Mouse (Mus musculus): ENCODE data around the gene Nemf. TPM values are rescaled to one million over a fixed set of nuclear protein-coding genes. Genes with fewer than 3 reads are reported as not detected.

Nemf gene
- polyA plus RNA-seq, 1 experiment from 2014 or later: 56.4 TPM

- Histone ChIP-seq H3K27ac (replicated peaks) (no peak overlapping the region), H3K4me1 (peaks cover 31% of the 10 kb centered on the region), H3K36me3 (peaks cover 47% of the 10 kb centered on the region), H3K9me3 (no peaks in the 10 kb centered on the region), H3K4me2 (peak overlapping the region; percentile 77; the same call in 1 of the 2 replicates), H3K27me3 (replicated peaks) (no peaks in the 10 kb centered on the region), H3K9ac (no peak overlapping the region; the same call in 1 of the 2 replicates), H3K4me3 (no peak overlapping the region)
- no peak for ATAC-seq (ENCODE audit: extremely low read depth, insufficient number of reproducible peaks, low FRiP score, low TSS enrichment)
- 85% methylated on average over 3 of the region's 3 CpGs for WGBS
Measured at GRCm38 (mm10) chr12:69299831-69300230, 57.1 kb downstream of the Nemf start.

GRCm38 (mm10) chr12:69299231-69299630, 57.7 kb downstream of the Nemf start:
- peak overlapping the region; percentile 84 for H3K4me3 ChIP-seq
- H3K4me2 ChIP-seq: peak overlapping the region; percentile 77
- peak; percentile 48; the same call in 1 of the 2 replicates for ATAC-seq (ENCODE audit: extremely low read depth, insufficient number of reproducible peaks, low FRiP score, low TSS enrichment)
- H3K9me3 ChIP-seq: no peaks in the 10 kb centered on the region
- no peaks in the 10 kb centered on the region for H3K27me3 ChIP-seq (replicated peaks)
- peak overlapping the region; percentile 58 for H3K9ac ChIP-seq
- H3K36me3 ChIP-seq: peaks cover 42% of the 10 kb centered on the region
- peaks cover 31% of the 10 kb centered on the region for H3K4me1 ChIP-seq
- peak overlapping the region; percentile 13; the same call in 1 of the 2 replicates for H3K27ac ChIP-seq (replicated peaks)
- WGBS: 49% methylated on average over 12 of the region's 12 CpGs

- Histone ChIP-seq H3K27me3 (replicated peaks) (no peaks in the 10 kb centered on the region), H3K4me2 (peak overlapping the region; percentile 77), H3K36me3 (peaks cover 33% of the 10 kb centered on the region), H3K4me1 (peaks cover 31% of the 10 kb centered on the region), H3K9me3 (no peaks in the 10 kb centered on the region), H3K4me3 (peak overlapping the region; percentile 84), H3K27ac (replicated peaks) (no peak overlapping the region), H3K9ac (no peak overlapping the region)
- WGBS: 81% methylated on average over 4 of the region's 4 CpGs
- ATAC-seq (ENCODE audit: extremely low read depth, insufficient number of reproducible peaks, low FRiP score, low TSS enrichment): no peak
Measured at GRCm38 (mm10) chr12:69298281-69298680, 58.7 kb downstream of the Nemf start.

- peak overlapping the region; percentile 84 for H3K4me3 ChIP-seq
- peaks cover 26% of the 10 kb centered on the region for H3K36me3 ChIP-seq
- H3K4me2 ChIP-seq: peak overlapping the region; percentile 77
- H3K9ac ChIP-seq: peak overlapping the region; percentile 95
- no peak for ATAC-seq (ENCODE audit: extremely low read depth, insufficient number of reproducible peaks, low FRiP score, low TSS enrichment)
- H3K27me3 ChIP-seq (replicated peaks): no peaks in the 10 kb centered on the region
- H3K4me1 ChIP-seq: peaks cover 31% of the 10 kb centered on the region
- H3K9me3 ChIP-seq: no peaks in the 10 kb centered on the region
- WGBS: 19% methylated on average over 20 of the region's 20 CpGs
- peak overlapping the region; percentile 93 for H3K27ac ChIP-seq (replicated peaks)
Measured at GRCm38 (mm10) chr12:69297411-69298150, 59.4 kb downstream of the Nemf start.

- under 1% methylated on average over 98 of the region's 98 CpGs for WGBS
- Histone ChIP-seq H3K27ac (replicated peaks) (peak within 1 kb of the TSS; percentile 93), H3K36me3 (peaks cover 18% of the 10 kb centered on the region), H3K4me1 (peaks cover 31% of the 10 kb centered on the region), H3K4me3 (peak within 1 kb of the TSS; percentile 84), H3K9ac (peak within 1 kb of the TSS; percentile 95), H3K27me3 (replicated peaks) (no peaks in the 10 kb centered on the region), H3K4me2 (peak within 1 kb of the TSS; percentile 77), H3K9me3 (no peaks in the 10 kb centered on the region)
- peak; percentile 81 for ATAC-seq (ENCODE audit: extremely low read depth, insufficient number of reproducible peaks, low FRiP score, low TSS enrichment)
Measured at GRCm38 (mm10) chr12:69296511-69297410, 60.2 kb downstream of the Nemf start, which contains the start of gene Klhdc2. Klhdc2 (plus strand) TSS chr12:69296681.

- peaks cover 31% of the 10 kb centered on the region for H3K4me1 ChIP-seq
- peak overlapping the region; percentile 95 for H3K9ac ChIP-seq
- 80% methylated on average over 4 of the region's 4 CpGs for WGBS
- no peaks in the 10 kb centered on the region for H3K27me3 ChIP-seq (replicated peaks)
- H3K27ac ChIP-seq (replicated peaks): peak overlapping the region; percentile 93
- H3K4me3 ChIP-seq: peak overlapping the region; percentile 84
- H3K9me3 ChIP-seq: no peaks in the 10 kb centered on the region
- peak overlapping the region; percentile 77 for H3K4me2 ChIP-seq
- no peak for ATAC-seq (ENCODE audit: extremely low read depth, insufficient number of reproducible peaks, low FRiP score, low TSS enrichment)
- peaks cover 8% of the 10 kb centered on the region for H3K36me3 ChIP-seq
Measured at GRCm38 (mm10) chr12:69295651-69296050, 61.3 kb downstream of the Nemf start.

GRCm38 (mm10) chr12:69294936-69295335, 62.0 kb downstream of the Nemf start:
- Histone ChIP-seq H3K36me3 (peaks cover 3% of the 10 kb centered on the region; the same call in 1 of the 2 replicates), H3K9ac (no peak overlapping the region), H3K4me1 (peaks cover 31% of the 10 kb centered on the region), H3K9me3 (no peaks in the 10 kb centered on the region), H3K4me3 (no peak overlapping the region), H3K4me2 (no peak overlapping the region), H3K27ac (replicated peaks) (no peak overlapping the region), H3K27me3 (replicated peaks) (no peaks in the 10 kb centered on the region)
- no peak for ATAC-seq (ENCODE audit: extremely low read depth, insufficient number of reproducible peaks, low FRiP score, low TSS enrichment)
- WGBS: 86% methylated on average over 2 of the region's 2 CpGs

GRCm38 (mm10) chr12:69293815-69294214, 63.1 kb downstream of the Nemf start:
- Histone ChIP-seq H3K27me3 (replicated peaks) (no peaks in the 10 kb centered on the region), H3K4me1 (peaks cover 21% of the 10 kb centered on the region), H3K27ac (replicated peaks) (no peak overlapping the region), H3K9ac (no peak overlapping the region), H3K4me2 (no peak overlapping the region; the same call in 1 of the 2 replicates), H3K4me3 (no peak overlapping the region), H3K9me3 (no peaks in the 10 kb centered on the region), H3K36me3 (0 out of 2 replicates have a peak, but pooled peaks cover 3% of the 10 kb centered on the region)
- WGBS: 32% methylated on average over 2 of the region's 2 CpGs
- ATAC-seq (ENCODE audit: extremely low read depth, insufficient number of reproducible peaks, low FRiP score, low TSS enrichment): no peak

- peaks cover 8% of the 10 kb centered on the region for H3K4me1 ChIP-seq
- H3K9ac ChIP-seq: no peak overlapping the region
- no peak for ATAC-seq (ENCODE audit: extremely low read depth, insufficient number of reproducible peaks, low FRiP score, low TSS enrichment)
- H3K27ac ChIP-seq (replicated peaks): no peak overlapping the region
- WGBS: 80% methylated on average over 6 of the region's 6 CpGs
- no peaks in the 10 kb centered on the region for H3K9me3 ChIP-seq
- H3K27me3 ChIP-seq (replicated peaks): no peaks in the 10 kb centered on the region
- no peak overlapping the region for H3K4me3 ChIP-seq
- H3K4me2 ChIP-seq: no peak overlapping the region
- H3K36me3 ChIP-seq: no peaks in the 10 kb centered on the region
Measured at GRCm38 (mm10) chr12:69292401-69292800, 64.6 kb downstream of the Nemf start.

- 57% methylated on average over 9 of the region's 9 CpGs for WGBS
- H3K4me1 ChIP-seq: no peaks in the 10 kb centered on the region
- no peak overlapping the region for H3K9ac ChIP-seq
- H3K9me3 ChIP-seq: no peaks in the 10 kb centered on the region
- H3K27me3 ChIP-seq (replicated peaks): no peaks in the 10 kb centered on the region
- no peak overlapping the region for H3K4me3 ChIP-seq
- no peak overlapping the region for H3K4me2 ChIP-seq
- no peaks in the 10 kb centered on the region for H3K36me3 ChIP-seq
- H3K27ac ChIP-seq (replicated peaks): no peak overlapping the region
- ATAC-seq (ENCODE audit: extremely low read depth, insufficient number of reproducible peaks, low FRiP score, low TSS enrichment): no peak
Measured at GRCm38 (mm10) chr12:69288699-69289098, 68.3 kb downstream of the Nemf start.

- Histone ChIP-seq H3K27ac (replicated peaks) (no peak overlapping the region), H3K9me3 (no peaks in the 10 kb centered on the region), H3K4me1 (no peaks in the 10 kb centered on the region), H3K4me2 (no peak overlapping the region), H3K4me3 (no peak overlapping the region), H3K9ac (no peak overlapping the region), H3K36me3 (no peaks in the 10 kb centered on the region), H3K27me3 (replicated peaks) (no peaks in the 10 kb centered on the region)
- ATAC-seq (ENCODE audit: extremely low read depth, insufficient number of reproducible peaks, low FRiP score, low TSS enrichment): no peak
- WGBS: 80% methylated on average over 8 of the region's 8 CpGs
Measured at GRCm38 (mm10) chr12:69287535-69287934, 69.4 kb downstream of the Nemf start.
